Mouse (Mus musculus): ENCODE measurements around the gene Smgc. TPM values are rescaled to one million over a fixed set of nuclear protein-coding genes. Genes with fewer than 3 reads are reported as not detected.
"Not testable (repeated sequence)": the region's sequence is repeated elsewhere in the genome, so short reads cannot be mapped to it uniquely, and the experiment has no call there.

The Smgc gene
- not detected in 2 replicates for polyA plus RNA-seq (2012; ENCODE audit: insufficient read depth, low replicate concordance)

GRCm38 (mm10) chr15:91837965-91838364 lies at the start of gene Smgc:
Gene Smgc (plus strand): TSS chr15:91838265.
- H3K4me1 ChIP-seq, result no peaks in the 10 kb centered on the region
- TF ChIP-seq FLI1 (IDR thresholded peaks at IDR 0.05; ENCODE audit: low read length), result no peak
- TF ChIP-seq GATA1 (IDR thresholded peaks at IDR 0.05; ENCODE audit: borderline replicate concordance, low read length), result no peak
- H3K27me3 ChIP-seq (replicated peaks), result no peaks in the 10 kb centered on the region
- H3K36me3 ChIP-seq (replicated peaks; ENCODE audit: low read length), result no peaks in the 10 kb centered on the region
- no peak within 1 kb of the TSS for H3K4me3 ChIP-seq (replicated peaks)
- peaks cover 23% of the 10 kb centered on the region for H3K9me3 ChIP-seq

GRCm38 (mm10) chr15:91788338-91788737 lies 49.7 kb upstream of the Smgc start:
- no peaks in the 10 kb centered on the region for H3K27me3 ChIP-seq (replicated peaks)
- H3K4me3 ChIP-seq (replicated peaks), result no peak overlapping the region
- H3K36me3 ChIP-seq (replicated peaks; ENCODE audit: low read length), result no peaks in the 10 kb centered on the region
- H3K4me1 ChIP-seq, result no peaks in the 10 kb centered on the region; the same call in 1 of the 2 replicates
- peaks cover 26% of the 10 kb centered on the region for H3K9me3 ChIP-seq
- TF ChIP-seq FLI1 (IDR thresholded peaks at IDR 0.05; ENCODE audit: low read length) (no peak), GATA1 (IDR thresholded peaks at IDR 0.05; ENCODE audit: borderline replicate concordance, low read length) (no peak)

GRCm38 (mm10) chr15:91806463-91806862 lies 31.6 kb upstream of the Smgc start:
- Histone ChIP-seq H3K27me3 (replicated peaks) (no peaks in the 10 kb centered on the region), H3K4me3 (replicated peaks) (no peak overlapping the region), H3K36me3 (replicated peaks; ENCODE audit: low read length) (no peaks in the 10 kb centered on the region), H3K9me3 (no peaks in the 10 kb centered on the region), H3K4me1 (no peaks in the 10 kb centered on the region)
- TF ChIP-seq FLI1 (IDR thresholded peaks at IDR 0.05; ENCODE audit: low read length) (no peak), GATA1 (IDR thresholded peaks at IDR 0.05; ENCODE audit: borderline replicate concordance, low read length) (no peak)

GRCm38 (mm10) chr15:91835319-91835718 lies 2.7 kb upstream of the Smgc start:
- Histone ChIP-seq H3K36me3 (replicated peaks; ENCODE audit: low read length) (no peaks in the 10 kb centered on the region), H3K4me1 (no peaks in the 10 kb centered on the region), H3K27me3 (replicated peaks) (no peaks in the 10 kb centered on the region), H3K9me3 (peaks cover 24% of the 10 kb centered on the region), H3K4me3 (replicated peaks) (no peak overlapping the region)
- no peak for TF ChIP-seq GATA1 (IDR thresholded peaks at IDR 0.05; ENCODE audit: borderline replicate concordance, low read length)
- no peak for TF ChIP-seq FLI1 (IDR thresholded peaks at IDR 0.05; ENCODE audit: low read length)

GRCm38 (mm10) chr15:91864130-91864529 lies 26.1 kb downstream of the Smgc start:
- H3K4me1 ChIP-seq; H3K27me3 ChIP-seq (replicated peaks); H3K36me3 ChIP-seq (replicated peaks; ENCODE audit: low read length); H3K4me3 ChIP-seq (replicated peaks): not testable (repeated sequence)
- peaks cover 17% of the 10 kb centered on the region for H3K9me3 ChIP-seq

- Histone ChIP-seq H3K9me3 (peaks cover 30% of the 10 kb centered on the region), H3K4me1 (no peaks in the 10 kb centered on the region), H3K36me3 (replicated peaks; ENCODE audit: low read length) (no peaks in the 10 kb centered on the region), H3K27me3 (replicated peaks) (no peaks in the 10 kb centered on the region), H3K4me3 (replicated peaks) (no peak overlapping the region)
- TF ChIP-seq GATA1 (IDR thresholded peaks at IDR 0.05; ENCODE audit: borderline replicate concordance, low read length) (no peak), FLI1 (IDR thresholded peaks at IDR 0.05; ENCODE audit: low read length) (no peak)
Observed at GRCm38 (mm10) chr15:91900245-91900644, 62.2 kb downstream of the Smgc start.

GRCm38 (mm10) chr15:91907046-91907445 lies 69.0 kb downstream of the Smgc start:
- H3K36me3 ChIP-seq (replicated peaks; ENCODE audit: low read length); H3K4me3 ChIP-seq (replicated peaks): not testable (repeated sequence)

More at GRCm38 (mm10) chr15:91907046-91907445, 69.0 kb downstream of the Smgc start:
- not testable (repeated sequence) for H3K27me3 ChIP-seq (replicated peaks); H3K9me3 ChIP-seq; H3K4me1 ChIP-seq

Other genes with a start within 250 kb of the Smgc start
- 0.03 TPM in 1 of 2 replicates, not detected in the other for gene Lrrk2, start 165.1 kb upstream of the Smgc start, polyA plus RNA-seq (2012; ENCODE audit: insufficient read depth, low replicate concordance)
- gene Cntn1, start 212.9 kb downstream of the Smgc start, polyA plus RNA-seq (2012; ENCODE audit: insufficient read depth, low replicate concordance), result not detected in 2 replicates